Comparison of ENCODE assay signal across 10 mouse cellular contexts in genomic region chr3:89387632-89388031, GRCm38 (mm10). TPM values are rescaled to one million over a fixed set of nuclear protein-coding genes. Genes with fewer than 3 reads are reported as not detected.
DNase-seq lines count a peak whose midpoint lies in the region; ATAC-seq and TF ChIP-seq lines count a peak whose summit lies in the region.
"Had no signal": no experiment of that assay in that cellular context is flagged by ENCODE, and none has a peak within 500 bp of the region (broad histone marks: within the 10 kb centered on the region; RNA-seq: fewer than 3 reads in every experiment).

No protein-coding gene starts in this region.

- peak; percentile 37 for DNase-seq in kidney, adult 11 months
- peak; percentile 47 for DNase-seq in urinary bladder, adult 2 months (ENCODE audit: low spot score)
- DNase-seq in urinary bladder, postnatal 10 days (ENCODE audit: low spot score), result no peak
- DNase-seq in stomach, postnatal 0 days (ENCODE audit: low spot score), result peak; percentile 58
- no peak for DNase-seq in left cerebral cortex, postnatal 14 days (ENCODE audit: low spot score in 2 of 2)
- no peak for DNase-seq in testis, postnatal 10 days (ENCODE audit: low spot score)

- H3K4me2 ChIP-seq in kidney, embryonic 14.5 days (replicated peaks; ENCODE audit: low read depth, low read length), result no peak overlapping the region
- H3K4me2 ChIP-seq in intestine, embryonic 16.5 days (ENCODE audit: low read depth, low read length), result peak overlapping the region; percentile 59
- peak overlapping the region; percentile 50 for H3K4me2 ChIP-seq in stomach, postnatal 0 days (replicated peaks; ENCODE audit: low read depth)
- H3K4me2 ChIP-seq: heart, embryonic 13.5 days had no signal

- no peak overlapping the region for H3K9ac ChIP-seq in kidney, embryonic 14.5 days (ENCODE audit: low read depth, low read length)
- peak overlapping the region; percentile 57 for H3K9ac ChIP-seq in intestine, embryonic 16.5 days (ENCODE audit: low read depth, low read length)
- peak overlapping the region; percentile 41; the same call in 1 of the 2 replicates for H3K9ac ChIP-seq in stomach, postnatal 0 days (ENCODE audit: low read length)
- H3K9ac ChIP-seq: heart, embryonic 13.5 days had no signal

- no peak overlapping the region for H3K4me3 ChIP-seq in kidney, embryonic 14.5 days (ENCODE audit: low read length)
- H3K4me3 ChIP-seq in intestine, embryonic 16.5 days (ENCODE audit: low read length), result peak overlapping the region; percentile 38
- peak overlapping the region; percentile 18; the same call in 1 of the 2 replicates for H3K4me3 ChIP-seq in stomach, postnatal 0 days (ENCODE audit: low read depth, low read length)
- H3K4me3 ChIP-seq: heart, embryonic 13.5 days had no signal

- no peaks in the 10 kb centered on the region for H3K36me3 ChIP-seq in kidney, embryonic 14.5 days (ENCODE audit: control insufficient read depth, insufficient read depth, low read length)
- 0 out of 2 replicates have a peak, but pooled peaks cover 2% of the 10 kb centered on the region for H3K36me3 ChIP-seq in intestine, embryonic 16.5 days (ENCODE audit: control insufficient read depth, insufficient read depth, low read length)
- no peaks in the 10 kb centered on the region for H3K36me3 ChIP-seq in stomach, postnatal 0 days (ENCODE audit: control insufficient read depth, insufficient read depth, low read length)
- H3K36me3 ChIP-seq: heart, embryonic 13.5 days had no signal

- peak; percentile 21; the same call in 1 of the 2 replicates for TF ChIP-seq CTCF in stomach, postnatal 0 days (IDR thresholded peaks at IDR 0.05; ENCODE audit: low read depth)

- H3K4me1 ChIP-seq in kidney, embryonic 14.5 days (ENCODE audit: control insufficient read depth, insufficient read depth, low read length), result peaks cover 40% of the 10 kb centered on the region
- H3K4me1 ChIP-seq in intestine, embryonic 16.5 days (ENCODE audit: control insufficient read depth, insufficient read depth, low read length), result peaks cover 61% of the 10 kb centered on the region
- peaks cover 11% of the 10 kb centered on the region for H3K4me1 ChIP-seq in stomach, postnatal 0 days (replicated peaks; ENCODE audit: control insufficient read depth, insufficient read depth)

- H3K9me3 ChIP-seq in kidney, embryonic 14.5 days (ENCODE audit: control insufficient read depth, low read length), result no peaks in the 10 kb centered on the region
- H3K9me3 ChIP-seq in intestine, embryonic 16.5 days (ENCODE audit: control insufficient read depth, low read length), result no peaks in the 10 kb centered on the region
- no peaks in the 10 kb centered on the region for H3K9me3 ChIP-seq in stomach, postnatal 0 days (ENCODE audit: control insufficient read depth, low read length)
- H3K9me3 ChIP-seq: heart, embryonic 13.5 days had no signal

- no peak for TF ChIP-seq EP300 in stomach, postnatal 0 days (optimal IDR thresholded peaks at IDR 0.05)

- H3K27ac ChIP-seq in kidney, embryonic 14.5 days (ENCODE audit: low read depth, low read length), result no peak overlapping the region
- peak overlapping the region; percentile 90 for H3K27ac ChIP-seq in intestine, embryonic 16.5 days (ENCODE audit: low read length)
- peak overlapping the region; percentile 84 for H3K27ac ChIP-seq in stomach, postnatal 0 days (replicated peaks)
- H3K27ac ChIP-seq: heart, embryonic 13.5 days had no signal

- ATAC-seq in kidney, embryonic 14.5 days (ENCODE audit: low FRiP score, low TSS enrichment), result no peak
- no peak for ATAC-seq in intestine, embryonic 16.5 days
- no peak for ATAC-seq in stomach, postnatal 0 days (ENCODE audit: low FRiP score, low TSS enrichment)

- intact Hi-C loops in left cerebral cortex, postnatal 14 days (cut with DNase I), result no loop called here

- 81% methylated on average over 11 of the region's 11 CpGs for WGBS in kidney, embryonic 14.5 days
- 67% methylated on average over 11 of the region's 11 CpGs for WGBS in intestine, embryonic 16.5 days
- WGBS in stomach, postnatal 0 days, result 47% methylated on average over 11 of the region's 11 CpGs

- no peaks in the 10 kb centered on the region for H3K27me3 ChIP-seq in kidney, embryonic 14.5 days (ENCODE audit: control insufficient read depth, insufficient read depth, low read length)
- H3K27me3 ChIP-seq in intestine, embryonic 16.5 days (replicated peaks; ENCODE audit: control insufficient read depth, insufficient read depth, low read length), result no peaks in the 10 kb centered on the region
- H3K27me3 ChIP-seq in stomach, postnatal 0 days (ENCODE audit: control insufficient read depth, insufficient read depth, low read length), result no peaks in the 10 kb centered on the region
- H3K27me3 ChIP-seq: heart, embryonic 13.5 days had no signal

RNA-seq across cellular contexts. Expression of gene Zbtb7b, which starts 6.9 kb away (rescaled TPM):
- 1.8 and 2.2 TPM in 2 replicates for polyA plus RNA-seq in kidney, embryonic 14.5 days (2014; fragmentation: Nextera tagmentation; extraction: Ambion mirVana)
- polyA plus RNA-seq in urinary bladder, adult 2 months (2012; rRNA removed), result 36.4 and 39.5 TPM in 2 replicates
- 10.0 and 11.3 TPM in 2 replicates for polyA plus RNA-seq in intestine, embryonic 16.5 days (2015; fragmentation: Nextera tagmentation; extraction: Ambion mirVana)
- 7.9 and 9.1 TPM in 2 replicates for polyA plus RNA-seq in stomach, postnatal 0 days (2015; fragmentation: Nextera tagmentation; extraction: Ambion mirVana)
- 1 to 10 TPM; 8.0 to 9.1 TPM for total RNA-seq in left cerebral cortex, postnatal 14 days (2021)

RNA-seq across cellular contexts. Expression of gene Lenep, which starts 15.0 kb away (rescaled TPM):
- polyA plus RNA-seq in kidney, embryonic 14.5 days (2014; fragmentation: Nextera tagmentation; extraction: Ambion mirVana), result not detected in 2 replicates
- polyA plus RNA-seq in urinary bladder, adult 2 months (2012; rRNA removed), result 1.2 and 1.5 TPM in 2 replicates
- polyA plus RNA-seq in intestine, embryonic 16.5 days (2015; fragmentation: Nextera tagmentation; extraction: Ambion mirVana), result not detected in 2 replicates
- not detected in 2 replicates for polyA plus RNA-seq in stomach, postnatal 0 days (2015; fragmentation: Nextera tagmentation; extraction: Ambion mirVana)
- 1 to 10 TPM; 1.6 to 4.0 TPM for total RNA-seq in left cerebral cortex, postnatal 14 days (2021)
- polyA plus RNA-seq: heart, embryonic 13.5 days had no signal

RNA-seq across cellular contexts. Expression of gene Dcst1, which starts 22.6 kb away (rescaled TPM):
- 0.63 and 1.5 TPM in 2 replicates for polyA plus RNA-seq in kidney, embryonic 14.5 days (2014; fragmentation: Nextera tagmentation; extraction: Ambion mirVana)
- polyA plus RNA-seq in urinary bladder, adult 2 months (2012; rRNA removed), result 0.07 and 0.33 TPM in 2 replicates
- polyA plus RNA-seq in intestine, embryonic 16.5 days (2015; fragmentation: Nextera tagmentation; extraction: Ambion mirVana), result 3.5 and 5.0 TPM in 2 replicates
- polyA plus RNA-seq in stomach, postnatal 0 days (2015; fragmentation: Nextera tagmentation; extraction: Ambion mirVana), result 0.29 and 0.36 TPM in 2 replicates
- total RNA-seq in left cerebral cortex, postnatal 14 days (2021), result under 1 TPM in 1 of 2 experiments, not detected in 1; 0.23 TPM
- total RNA-seq: left cerebral cortex, postnatal 25 days had no signal

RNA-seq across cellular contexts. Expression of gene Flad1, which starts 24.0 kb away (rescaled TPM):
- 19.6 and 24.9 TPM in 2 replicates for polyA plus RNA-seq in kidney, embryonic 14.5 days (2014; fragmentation: Nextera tagmentation; extraction: Ambion mirVana)
- polyA plus RNA-seq in urinary bladder, adult 2 months (2012; rRNA removed), result 30.8 and 34.6 TPM in 2 replicates
- 44.5 and 53.2 TPM in 2 replicates for polyA plus RNA-seq in intestine, embryonic 16.5 days (2015; fragmentation: Nextera tagmentation; extraction: Ambion mirVana)
- 20.9 and 22.6 TPM in 2 replicates for polyA plus RNA-seq in stomach, postnatal 0 days (2015; fragmentation: Nextera tagmentation; extraction: Ambion mirVana)
- total RNA-seq in left cerebral cortex, postnatal 14 days (2021), result 10 to 100 TPM; 30.6 to 31.4 TPM

RNA-seq across cellular contexts. Expression of gene Dcst2, which starts 25.9 kb away (rescaled TPM):
- polyA plus RNA-seq in kidney, embryonic 14.5 days (2014; fragmentation: Nextera tagmentation; extraction: Ambion mirVana), result 0.18 and 0.30 TPM in 2 replicates
- polyA plus RNA-seq in urinary bladder, adult 2 months (2012; rRNA removed), result 0.24 and 0.41 TPM in 2 replicates
- polyA plus RNA-seq in intestine, embryonic 16.5 days (2015; fragmentation: Nextera tagmentation; extraction: Ambion mirVana), result 2.8 and 5.0 TPM in 2 replicates
- polyA plus RNA-seq in stomach, postnatal 0 days (2015; fragmentation: Nextera tagmentation; extraction: Ambion mirVana), result 0.33 and 0.41 TPM in 2 replicates
- total RNA-seq in left cerebral cortex, postnatal 14 days (2021), result under 1 TPM; 0.34 to 0.35 TPM
- polyA plus RNA-seq: heart, embryonic 13.5 days had no signal

Comparison
In these comparisons a context has a peak if more than half of its experiments do, and no peak if none do; other contexts are left out.
1. DNase-seq: peak in kidney, adult 11 months (single experiment), urinary bladder, adult 2 months (single experiment) and stomach, postnatal 0 days (single experiment); none in urinary bladder, postnatal 10 days (single experiment), left cerebral cortex, postnatal 14 days (0 of 2) and testis, postnatal 10 days (single experiment).